In genomic region chr4:155398222-155398540, GRCm38 (mm10) we compare ENCODE assay signal across 9 mouse cellular contexts. TPM values are rescaled to one million over a fixed set of nuclear protein-coding genes. Genes with fewer than 3 reads are reported as not detected.
DNase-seq lines count a peak whose midpoint lies in the region; ATAC-seq and TF ChIP-seq lines count a peak whose summit lies in the region.
"Had no signal": no experiment of that assay in that cellular context is flagged by ENCODE, and none has a peak within 500 bp of the region (broad histone marks: within the 10 kb centered on the region; RNA-seq: fewer than 3 reads in every experiment).

No protein-coding gene starts in this region.

- intact Hi-C loops in left cerebral cortex, postnatal 36 days (cut with DNase I): no loop called here

- H3K4me3 ChIP-seq in heart, embryonic 10.5 days: peak overlapping the region; percentile 56
- peak overlapping the region; percentile 84 for H3K4me3 ChIP-seq in E14TG2a.4 (replicated peaks; ENCODE audit: low read length)
- peak overlapping the region; percentile 45 for H3K4me3 ChIP-seq in forebrain, postnatal 0 days (ENCODE audit: low read depth, low read length)
- H3K4me3 ChIP-seq in liver, postnatal 0 days (ENCODE audit: low read depth, low read length): no peak overlapping the region

- WGBS in heart, embryonic 10.5 days: 2% methylated on average over 9 of the region's 9 CpGs
- WGBS in forebrain, postnatal 0 days: 5% methylated on average over 9 of the region's 9 CpGs
- WGBS in liver, postnatal 0 days (ENCODE audit: insufficient replicate concordance): 5% methylated on average over 9 of the region's 9 CpGs

- TF ChIP-seq CTCF in E14TG2a.4 (conservative IDR thresholded peaks at IDR 0.05; ENCODE audit: low read length): no peak
- TF ChIP-seq CTCF in forebrain, postnatal 0 days (IDR thresholded peaks at IDR 0.05; ENCODE audit: low read depth): 0 out of 2 replicates have a peak, but pooled peaks have one; percentile 4
- no peak for TF ChIP-seq CTCF in liver, postnatal 0 days (IDR thresholded peaks at IDR 0.05; ENCODE audit: low read depth)

- H3K9ac ChIP-seq in forebrain, postnatal 0 days: peak overlapping the region; percentile 46
- H3K9ac ChIP-seq in liver, postnatal 0 days (replicated peaks): no peak overlapping the region

- peak; percentile 73 for DNase-seq in heart, embryonic 10.5 days (ENCODE audit: low spot score)
- DNase-seq in heart, adult 18-20 months: no peak
- no peak for DNase-seq in forebrain, postnatal 0 days
- no peak for DNase-seq in liver, postnatal 0 days
- DNase-seq in testis, postnatal 14 days (ENCODE audit: low spot score): no peak
- DNase-seq in left cerebral cortex, postnatal 36 days (ENCODE audit: low spot score in 2 of 2): no peak
- DNase-seq in ovary, postnatal 10 days (ENCODE audit: low spot score): no peak

- ATAC-seq in forebrain, postnatal 0 days: no peak
- no peak for ATAC-seq in liver, postnatal 0 days

- no peak overlapping the region for H3K27ac ChIP-seq in heart, embryonic 10.5 days
- H3K27ac ChIP-seq in forebrain, postnatal 0 days (ENCODE audit: low read depth, low read length): no peak overlapping the region
- no peak overlapping the region for H3K27ac ChIP-seq in liver, postnatal 0 days (ENCODE audit: low read depth)

- peaks cover 61% of the 10 kb centered on the region for H3K27me3 ChIP-seq in heart, embryonic 10.5 days (ENCODE audit: insufficient read depth, poor library complexity, severe bottlenecking)
- H3K27me3 ChIP-seq in E14TG2a.4 (ENCODE audit: insufficient read depth, low read length): peaks cover 71% of the 10 kb centered on the region
- H3K27me3 ChIP-seq in forebrain, postnatal 0 days (ENCODE audit: insufficient read depth, low read length): peaks cover 29% of the 10 kb centered on the region
- peaks cover 29% of the 10 kb centered on the region for H3K27me3 ChIP-seq in liver, postnatal 0 days (ENCODE audit: insufficient read depth, low read length)

- H3K4me1 ChIP-seq in heart, embryonic 10.5 days: peaks cover 9% of the 10 kb centered on the region
- H3K4me1 ChIP-seq in E14TG2a.4 (replicated peaks; ENCODE audit: low read depth, low read length): peaks cover 4% of the 10 kb centered on the region; the same call in 1 of the 2 replicates
- H3K4me1 ChIP-seq in forebrain, postnatal 0 days (ENCODE audit: insufficient read depth): no peaks in the 10 kb centered on the region
- H3K4me1 ChIP-seq in liver, postnatal 0 days (ENCODE audit: insufficient read depth): peaks cover 3% of the 10 kb centered on the region; the same call in 1 of the 2 replicates

- no peak for TF ChIP-seq EP300 in liver, postnatal 0 days (IDR thresholded peaks at IDR 0.05; ENCODE audit: low read depth)

- no peaks in the 10 kb centered on the region for H3K36me3 ChIP-seq in heart, embryonic 10.5 days
- H3K36me3 ChIP-seq in E14TG2a.4 (ENCODE audit: insufficient read depth, low read length): no peaks in the 10 kb centered on the region
- no peaks in the 10 kb centered on the region for H3K36me3 ChIP-seq in forebrain, postnatal 0 days (ENCODE audit: insufficient read depth)
- no peaks in the 10 kb centered on the region for H3K36me3 ChIP-seq in liver, postnatal 0 days (replicated peaks; ENCODE audit: insufficient read depth, low read length)

- H3K9me3 ChIP-seq in heart, embryonic 10.5 days: no peaks in the 10 kb centered on the region
- no peaks in the 10 kb centered on the region for H3K9me3 ChIP-seq in E14TG2a.4 (ENCODE audit: low read length)
- no peaks in the 10 kb centered on the region for H3K9me3 ChIP-seq in forebrain, postnatal 0 days (ENCODE audit: low read length)
- H3K9me3 ChIP-seq in liver, postnatal 0 days (ENCODE audit: low read length): no peaks in the 10 kb centered on the region

- peak overlapping the region; percentile 72 for H3K4me2 ChIP-seq in forebrain, postnatal 0 days (ENCODE audit: low read depth)
- peak overlapping the region; percentile 66 for H3K4me2 ChIP-seq in liver, postnatal 0 days (ENCODE audit: low read depth, low read length)

RNA-seq across cellular contexts. Expression of gene Gabrd, which starts 0.3 kb away (rescaled TPM):
- polyA plus RNA-seq in heart, embryonic 10.5 days (2016; fragmentation: Nextera tagmentation; extraction: Ambion mirVana): not detected in 2 replicates
- not detected for total RNA-seq in heart, adult 18-20 months (2021)
- total RNA-seq in forebrain, postnatal 0 days (2014; rRNA removed): 6.1 and 7.1 TPM in 2 replicates
- 3.8 and 5.1 TPM in 2 replicates for polyA plus RNA-seq in forebrain, postnatal 0 days (2015; fragmentation: Nextera tagmentation; extraction: Ambion mirVana)
- polyA plus RNA-seq in liver, postnatal 0 days (2015; fragmentation: Nextera tagmentation; extraction: Ambion mirVana): 0.07 TPM in 1 of 2 replicates, not detected in the other
- 10 to 100 TPM; 69.6 to 79.8 TPM for total RNA-seq in left cerebral cortex, postnatal 36 days (2021)
- polyA plus RNA-seq: C2C12 had no signal

RNA-seq across cellular contexts. Expression of gene Cfap74, which starts 10.8 kb away (rescaled TPM):
- polyA plus RNA-seq in heart, embryonic 10.5 days (2016; fragmentation: Nextera tagmentation; extraction: Ambion mirVana): 1.7 and 3.3 TPM in 2 replicates
- total RNA-seq in heart, adult 18-20 months (2021): under 1 TPM in 1 of 2 experiments, not detected in 1; 0.31 TPM
- 7.2 and 10.8 TPM in 2 replicates for total RNA-seq in forebrain, postnatal 0 days (2014; rRNA removed)
- 5.1 and 6.6 TPM in 2 replicates for polyA plus RNA-seq in forebrain, postnatal 0 days (2015; fragmentation: Nextera tagmentation; extraction: Ambion mirVana)
- polyA plus RNA-seq in liver, postnatal 0 days (2015; fragmentation: Nextera tagmentation; extraction: Ambion mirVana): 0.07 TPM in 1 of 2 replicates, not detected in the other
- total RNA-seq in left cerebral cortex, postnatal 36 days (2021): 10 to 100 TPM; 10.4 to 20.9 TPM

RNA-seq across cellular contexts. Expression of gene Prkcz, which starts 37.0 kb away (rescaled TPM):
- polyA plus RNA-seq in heart, embryonic 10.5 days (2016; fragmentation: Nextera tagmentation; extraction: Ambion mirVana): 8.9 and 12.4 TPM in 2 replicates
- total RNA-seq in heart, adult 18-20 months (2021): 1 to 10 TPM; 3.6 to 4.8 TPM
- total RNA-seq in forebrain, postnatal 0 days (2014; rRNA removed): 92.5 and 108 TPM in 2 replicates
- polyA plus RNA-seq in forebrain, postnatal 0 days (2015; fragmentation: Nextera tagmentation; extraction: Ambion mirVana): 98.9 and 103 TPM in 2 replicates
- 3.0 TPM in 2 replicates for polyA plus RNA-seq in liver, postnatal 0 days (2015; fragmentation: Nextera tagmentation; extraction: Ambion mirVana)
- 100 to 1,000 TPM; 224 to 236 TPM for total RNA-seq in left cerebral cortex, postnatal 36 days (2021)

Comparison
In these comparisons a context has a peak if more than half of its experiments do, and no peak if none do; other contexts are left out.
1. RNA of gene Prkcz, which starts 37.0 kb away (total RNA-seq): 224 to 236 TPM in left cerebral cortex, postnatal 36 days and 92.5 to 108 TPM in forebrain, postnatal 0 days; 3.6 to 4.8 TPM in heart, adult 18-20 months; every median in the first group is over 10 times any median in the second.